ENCODE assay signal across 33 mouse cellular contexts in genomic region chr7:81475221-81475620, GRCm38 (mm10). TPM values are rescaled to one million over a fixed set of nuclear protein-coding genes. Genes with fewer than 3 reads are reported as not detected.
DNase-seq lines count a peak whose midpoint lies in the region.
"Had no signal": no experiment of that assay in that cellular context is flagged by ENCODE, and none has a peak within 500 bp of the region (broad histone marks: within the 10 kb centered on the region; RNA-seq: fewer than 3 reads in every experiment).

No protein-coding gene starts in this region.

- intact Hi-C loops in left cerebral cortex, postnatal 4 days (cut with DNase I): no loop called here

- WGBS in limb, embryonic 10.5 days: 76% methylated on average over 3 of the region's 3 CpGs

- peaks cover 19% of the 10 kb centered on the region for H3K4me1 ChIP-seq in limb, embryonic 10.5 days
- H3K4me1 ChIP-seq: hindbrain, embryonic 15.5 days had no signal

- peaks cover 37% of the 10 kb centered on the region for H3K27me3 ChIP-seq in limb, embryonic 10.5 days (ENCODE audit: low read depth, poor library complexity, severe bottlenecking)
- H3K27me3 ChIP-seq: hindbrain, embryonic 15.5 days had no signal

- DNase-seq in frontal cortex, adult 2 months (ENCODE audit: extremely low spot score in 1 of 2, low spot score in 1 of 2): peak; percentile 65 to 72
- DNase-seq in frontal cortex, postnatal 10 days (ENCODE audit: low spot score in 2 of 2): no peak
- peak; percentile 19 to 55 for DNase-seq in left cerebral cortex, adult 18-20 months (ENCODE audit: low spot score in 2 of 2)
- DNase-seq in left cerebral cortex, adult 11 months (ENCODE audit: low spot score): no peak
- peak; percentile 53 for DNase-seq in adipocyte (ENCODE audit: low spot score)
- DNase-seq in left cerebral cortex, postnatal 4 days: peak; percentile 46
- no peak for DNase-seq in limb, embryonic 10.5 days (ENCODE audit: low spot score)
- DNase-seq: adrenal gland, postnatal 36 days; cerebellum, adult 11 months; cerebellum, adult 9-11 months; heart, postnatal 4 days; kidney, adult 2 months; liver, postnatal 0 days; thymus, adult 2 months had no signal

- H3K9me3 ChIP-seq in limb, embryonic 10.5 days (replicated peaks): no peaks in the 10 kb centered on the region
- H3K9me3 ChIP-seq: forebrain, embryonic 10.5 days; heart, embryonic 10.5 days; hindbrain, embryonic 15.5 days; limb, embryonic 12.5 days; neural tube, embryonic 13.5 days; stomach, embryonic 15.5 days had no signal

- no peaks in the 10 kb centered on the region for H3K36me3 ChIP-seq in limb, embryonic 10.5 days
- H3K36me3 ChIP-seq: forebrain, embryonic 10.5 days; heart, embryonic 10.5 days; limb, embryonic 12.5 days; stomach, embryonic 15.5 days had no signal

- no peak overlapping the region for H3K4me3 ChIP-seq in limb, embryonic 10.5 days
- H3K4me3 ChIP-seq: forebrain, embryonic 10.5 days; heart, embryonic 10.5 days; hindbrain, embryonic 15.5 days; limb, embryonic 12.5 days; myocyte; neural tube, embryonic 13.5 days; stomach, embryonic 15.5 days had no signal

- H3K27ac ChIP-seq in limb, embryonic 10.5 days: no peak overlapping the region
- H3K27ac ChIP-seq: forebrain, embryonic 10.5 days; heart, embryonic 10.5 days; hindbrain, embryonic 15.5 days; kidney, postnatal 0 days; limb, embryonic 12.5 days; macrophage; neural tube, embryonic 13.5 days; stomach, embryonic 15.5 days had no signal

RNA-seq across cellular contexts. Expression of gene Ap3b2, which starts 18.5 kb away (rescaled TPM):
- polyA plus RNA-seq in frontal cortex, adult 2 months (2012; rRNA removed): 163 and 175 TPM in 2 replicates
- total RNA-seq in left cerebral cortex, adult 18-20 months (2021): 100 to 1,000 TPM; 156 to 159 TPM
- 100 to 1,000 TPM; 165 to 172 TPM for total RNA-seq in left cerebral cortex, postnatal 4 days (2021)
- polyA plus RNA-seq in limb, embryonic 10.5 days (2016; fragmentation: Nextera tagmentation; extraction: Ambion mirVana): 0.08 and 0.10 TPM in 2 replicates
- total RNA-seq: granulocyte monocyte progenitor cell, adult 5-6 weeks had no signal
- polyA plus RNA-seq: macrophage, myocyte had no signal

RNA-seq across cellular contexts. Expression of gene Cpeb1, which starts 20.0 kb away (rescaled TPM):
- polyA plus RNA-seq in frontal cortex, adult 2 months (2012; rRNA removed): 111 and 134 TPM in 2 replicates
- 100 to 1,000 TPM; 102 to 104 TPM for total RNA-seq in left cerebral cortex, adult 18-20 months (2021)
- 10 to 100 TPM; 10.0 to 11.6 TPM for total RNA-seq in left cerebral cortex, postnatal 4 days (2021)
- polyA plus RNA-seq in limb, embryonic 10.5 days (2016; fragmentation: Nextera tagmentation; extraction: Ambion mirVana): 0.08 TPM in 1 of 2 replicates, not detected in the other
- total RNA-seq: common myeloid progenitor, adult 5-6 weeks; granulocyte monocyte progenitor cell, adult 5-6 weeks had no signal
- polyA plus RNA-seq: limb, embryonic 12.5 days had no signal

RNA-seq across cellular contexts. Expression of gene BC048679, which starts 22.9 kb away (rescaled TPM):
- polyA plus RNA-seq in frontal cortex, adult 2 months (2012; rRNA removed): not detected in 2 replicates
- total RNA-seq in left cerebral cortex, adult 18-20 months (2021): not detected
- not detected for total RNA-seq in left cerebral cortex, postnatal 4 days (2021)
- polyA plus RNA-seq in limb, embryonic 10.5 days (2016; fragmentation: Nextera tagmentation; extraction: Ambion mirVana): not detected in 2 replicates
- total RNA-seq: adrenal gland, adult 18-20 months; adrenal gland, postnatal 36 days; common myeloid progenitor, adult 5-6 weeks; granulocyte monocyte progenitor cell, adult 5-6 weeks; heart, postnatal 4 days; layer of hippocampus, postnatal 25 days had no signal
- polyA plus RNA-seq: heart, embryonic 10.5 days; heart, embryonic 16.5 days; hindbrain, embryonic 15.5 days; intestine, embryonic 14.5 days; kidney, postnatal 0 days; large intestine, adult 2 months; limb, embryonic 12.5 days; liver, embryonic 11.5 days; liver, postnatal 0 days; lung, postnatal 0 days; macrophage; midbrain, embryonic 16.5 days; myocyte; neural tube, embryonic 13.5 days; stomach, embryonic 15.5 days; thymus, adult 2 months had no signal

Comparison
In these comparisons a context has a peak if more than half of its experiments do, and no peak if none do; other contexts are left out.
1. DNase-seq: peak in frontal cortex, adult 2 months (2 of 2), left cerebral cortex, adult 18-20 months (2 of 2), adipocyte (single experiment) and left cerebral cortex, postnatal 4 days (single experiment); none in frontal cortex, postnatal 10 days (0 of 2), left cerebral cortex, adult 11 months (single experiment) and limb, embryonic 10.5 days (single experiment).
2. RNA of gene Cpeb1, which starts 20.0 kb away (total RNA-seq): 102 to 104 TPM in left cerebral cortex, adult 18-20 months; 10.0 to 11.6 TPM in left cerebral cortex, postnatal 4 days; every median in the first group is over 4 times any median in the second.